Mouse (Mus musculus) frontal cortex, postnatal 36 days (tissue): Measurements from ENCODE around the gene Aqp1.

Experiments
- DNase-seq, 2 experiments: peaks; one replicate each; pipeline ENCODE4 v3.0.0; 2022; ENCODE audit warnings: low spot score in 2 of 2

Aqp1 gene

DNA sequence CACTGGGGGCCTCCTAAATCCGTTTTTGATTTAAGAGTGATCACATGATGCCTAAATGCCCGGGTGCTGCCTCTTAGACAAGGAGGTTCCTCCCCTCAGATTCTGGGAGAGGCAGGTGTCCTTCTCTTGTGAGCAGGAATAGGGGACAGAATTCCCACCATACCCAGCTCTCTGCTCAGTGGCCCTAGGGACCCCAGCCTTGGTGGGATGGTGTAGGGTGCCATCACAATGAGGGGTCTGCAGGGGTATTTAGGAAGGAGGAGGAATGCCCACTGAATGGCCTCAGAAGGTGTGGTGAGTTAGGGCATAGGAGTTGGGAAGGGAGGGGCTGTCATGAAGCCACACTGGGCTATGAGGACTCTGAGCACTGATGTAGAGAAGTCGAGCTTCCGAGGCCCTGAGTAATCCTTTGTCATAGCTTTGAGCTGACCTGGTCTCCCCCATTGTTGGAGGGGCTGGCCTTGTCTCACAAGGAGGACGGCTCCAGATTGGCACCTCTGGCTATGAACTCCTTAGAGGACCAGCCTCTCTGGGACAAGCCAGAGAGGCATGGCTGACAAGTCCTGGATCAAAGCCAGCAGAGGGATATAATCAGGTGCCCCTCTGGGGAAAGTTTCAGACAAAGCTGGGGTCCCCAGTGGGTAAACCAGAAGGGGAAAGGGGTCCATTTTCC lies 4.0 kb upstream of the Aqp1 start:
- DNase-seq: no peak

- DNase-seq: no peak
Measured at GRCm38 (mm10) chr6:55332773-55333109, 3.5 kb upstream of the Aqp1 start.

DNA sequence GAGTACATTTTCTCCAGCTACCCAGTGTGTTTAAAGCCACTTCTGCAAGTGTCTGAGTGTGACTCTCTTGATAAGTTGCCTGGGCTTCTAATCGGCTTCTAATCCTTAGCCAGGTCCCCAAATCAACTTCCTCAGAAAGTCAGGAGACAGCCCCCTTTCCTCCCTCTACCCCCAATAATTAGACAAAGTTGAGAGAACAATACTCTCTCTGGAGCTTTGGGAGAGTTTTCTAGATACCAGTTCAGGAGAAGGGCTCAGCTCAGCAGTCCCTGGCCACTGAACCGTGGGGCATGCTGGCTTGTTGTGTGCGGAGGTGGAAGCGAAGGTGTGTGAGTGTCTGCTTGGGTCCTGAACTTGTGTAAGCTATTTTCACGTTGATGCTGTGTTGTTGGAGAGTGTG lies 1.0 kb downstream of the Aqp1 start:
- no peak for DNase-seq

- no peak for DNase-seq
Measured at GRCm38 (mm10) chr6:55338077-55338476, 1.8 kb downstream of the Aqp1 start.

DNA sequence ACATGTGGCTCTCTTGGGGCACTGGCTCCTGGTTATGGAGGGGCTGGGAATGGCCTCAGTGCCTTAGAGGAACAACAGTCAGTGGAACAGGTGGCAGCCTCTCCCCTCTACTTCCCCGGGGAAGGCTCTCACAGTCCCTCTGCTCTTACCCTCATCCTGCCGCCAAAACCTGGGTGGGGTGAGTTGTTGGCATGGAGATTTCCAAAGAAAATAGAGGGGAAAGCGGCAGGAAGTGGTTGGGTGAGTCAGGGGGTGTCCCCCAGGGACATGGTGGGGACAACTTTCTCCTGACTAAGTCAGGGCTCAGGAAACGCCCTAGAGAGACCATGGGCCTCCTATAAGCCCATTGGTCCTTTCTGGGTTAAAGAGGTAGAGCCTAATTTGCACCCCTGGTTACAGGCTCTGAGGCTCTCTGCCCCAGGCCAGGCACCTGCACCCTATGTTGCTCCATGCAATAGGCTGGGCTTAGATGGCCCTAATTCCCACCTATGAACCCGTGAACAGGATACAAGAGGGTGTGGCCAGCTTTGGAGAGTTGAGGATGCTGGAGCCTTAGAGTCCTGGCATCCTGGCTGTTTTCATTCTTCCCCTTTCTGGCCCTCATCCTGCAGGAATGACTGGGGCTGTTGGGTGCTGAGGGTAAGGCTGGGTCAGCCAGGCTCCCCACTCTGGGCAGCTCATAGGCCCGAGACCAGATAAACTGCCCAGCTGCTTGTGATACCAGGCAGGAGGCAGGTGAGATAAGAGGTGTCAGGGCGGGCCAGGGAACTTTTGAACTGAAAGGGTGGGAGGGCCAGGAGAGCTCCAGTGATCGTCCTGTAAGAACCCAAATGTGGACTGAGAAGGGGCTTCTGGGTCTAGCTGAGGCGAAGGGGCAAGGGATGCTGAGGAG lies 2.9 kb downstream of the Aqp1 start:
- DNase-seq: no peak

- no peak for DNase-seq
Measured at GRCm38 (mm10) chr6:55341688-55342087, 5.5 kb downstream of the Aqp1 start.

DNA sequence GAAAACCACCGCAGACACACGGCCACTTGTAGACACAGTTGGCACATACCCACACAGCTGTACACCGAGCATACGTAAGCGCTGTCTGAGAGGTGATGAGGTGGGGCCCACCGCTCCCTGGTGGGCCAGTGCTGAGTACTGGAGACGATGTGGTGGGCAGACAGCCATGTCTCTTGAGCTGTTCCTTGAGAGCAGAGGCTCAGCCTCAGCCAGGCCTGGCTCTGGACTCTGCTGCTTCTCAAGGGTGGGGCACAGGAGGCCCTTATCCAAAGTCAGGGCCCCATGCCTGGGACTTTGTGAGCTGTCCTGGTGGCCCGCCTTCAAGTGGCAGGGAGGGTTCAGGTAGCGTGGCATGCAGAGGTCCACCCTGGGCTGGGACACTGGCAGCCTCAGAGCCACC lies 6.1 kb downstream of the Aqp1 start:
- no peak for DNase-seq

- DNase-seq: no peak
Measured at GRCm38 (mm10) chr6:55343446-55343845, 7.2 kb downstream of the Aqp1 start.

DNA sequence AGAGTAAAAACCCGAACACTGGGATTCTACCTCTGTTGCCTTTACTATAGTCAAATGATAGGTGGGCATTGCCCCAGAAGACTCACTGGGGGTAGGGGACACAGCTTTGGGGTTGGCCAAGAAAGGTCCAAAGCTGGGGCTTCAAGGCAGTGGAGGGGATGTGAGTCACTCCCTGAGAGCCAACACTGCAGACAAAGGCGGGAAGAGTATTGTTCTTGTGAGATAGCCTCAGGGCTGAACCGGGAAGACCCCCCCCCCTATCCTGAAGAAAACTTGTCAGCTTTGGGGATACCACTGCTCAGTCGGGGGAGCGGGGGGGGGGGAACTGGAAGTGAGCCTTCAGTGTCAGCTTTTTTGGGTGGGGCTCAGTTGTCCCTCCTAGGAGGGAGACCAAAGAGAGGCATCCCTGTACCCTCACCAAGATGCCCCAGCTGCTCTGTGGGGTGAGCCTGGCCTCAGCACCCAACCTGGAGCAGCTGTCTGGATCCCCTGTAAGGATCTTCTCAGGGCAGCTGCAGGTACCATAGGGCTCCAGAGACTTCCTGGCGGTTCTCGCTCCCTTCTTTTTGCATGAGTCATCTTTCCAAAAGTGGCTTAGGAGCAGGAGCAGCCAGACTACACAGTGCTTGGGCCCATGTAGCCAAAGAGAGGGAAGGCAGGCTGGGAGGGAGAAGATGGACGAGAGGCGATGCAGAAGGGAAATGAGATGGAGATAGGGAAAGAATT lies 8.2 kb downstream of the Aqp1 start:
- peak in 1 of 2 experiments; percentile 26 for DNase-seq

- no peak for DNase-seq
Measured at GRCm38 (mm10) chr6:55345264-55345663, 9.0 kb downstream of the Aqp1 start.

GRCm38 (mm10) chr6:55346491-55346890 lies 10.3 kb downstream of the Aqp1 start:
- DNase-seq: no peak

DNA sequence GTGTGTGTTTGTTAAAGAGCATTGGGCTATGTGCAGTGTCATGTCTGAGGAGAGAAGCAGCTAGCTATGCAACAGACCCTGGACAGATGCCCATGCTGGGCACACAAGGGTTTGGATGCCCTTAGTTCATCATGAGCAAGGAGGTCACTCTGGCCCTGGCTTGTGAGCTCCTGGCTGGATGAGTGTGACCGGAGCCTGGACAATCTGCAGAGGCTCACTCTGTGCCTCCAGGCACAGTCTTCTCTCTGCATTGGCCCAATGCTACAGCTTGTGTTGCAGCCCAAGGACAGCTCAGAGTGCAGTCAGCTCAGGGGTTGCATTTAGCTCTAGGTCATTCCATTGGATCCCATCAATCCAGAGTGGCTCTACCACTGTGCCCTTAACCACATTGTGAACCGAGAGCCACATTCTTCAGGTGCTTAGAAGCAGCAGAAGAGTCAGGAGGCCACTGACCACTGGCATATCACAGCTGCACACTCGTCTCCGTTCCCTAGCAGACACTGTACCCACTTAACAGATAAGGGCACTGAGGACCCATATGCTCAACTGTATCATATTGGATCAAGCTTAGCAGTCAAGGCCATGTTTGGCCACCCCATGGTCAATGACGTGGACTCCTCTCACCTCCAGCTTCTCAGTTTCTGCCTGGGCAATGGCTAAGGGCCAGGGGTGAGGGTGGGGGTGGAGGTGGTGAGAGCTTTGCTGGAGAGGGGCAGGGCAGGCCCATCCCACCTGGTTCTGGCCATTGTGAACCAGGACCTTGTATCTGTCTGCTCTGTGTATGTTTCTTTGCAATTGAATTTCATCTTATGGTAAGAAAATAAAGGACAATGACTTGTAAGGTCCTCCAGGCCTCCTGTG lies 11.7 kb downstream of the Aqp1 start:
- no peak for DNase-seq

DNA sequence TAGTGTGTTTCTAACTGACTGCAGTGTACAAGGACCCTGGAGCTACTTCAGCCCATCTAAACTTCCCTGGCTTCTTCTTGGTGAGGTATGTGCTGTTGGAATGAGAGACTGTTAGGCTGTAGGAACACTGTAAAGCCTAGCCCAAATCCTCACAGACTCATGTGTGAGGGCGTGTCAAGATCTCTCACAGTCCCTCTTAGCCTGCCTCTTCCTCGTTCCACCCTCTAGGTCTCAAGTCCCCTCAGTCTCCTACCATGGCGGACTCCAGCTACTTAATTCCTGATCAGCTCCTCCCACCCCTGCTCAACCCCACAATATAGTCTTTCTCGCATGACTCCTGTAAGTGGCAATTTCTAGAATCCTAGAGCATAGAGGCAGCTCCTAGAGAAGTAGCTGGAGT lies 13.0 kb downstream of the Aqp1 start:
- DNase-seq: no peak

GRCm38 (mm10) chr6:55350383-55350952 lies 14.2 kb downstream of the Aqp1 start:
- no peak for DNase-seq

DNA sequence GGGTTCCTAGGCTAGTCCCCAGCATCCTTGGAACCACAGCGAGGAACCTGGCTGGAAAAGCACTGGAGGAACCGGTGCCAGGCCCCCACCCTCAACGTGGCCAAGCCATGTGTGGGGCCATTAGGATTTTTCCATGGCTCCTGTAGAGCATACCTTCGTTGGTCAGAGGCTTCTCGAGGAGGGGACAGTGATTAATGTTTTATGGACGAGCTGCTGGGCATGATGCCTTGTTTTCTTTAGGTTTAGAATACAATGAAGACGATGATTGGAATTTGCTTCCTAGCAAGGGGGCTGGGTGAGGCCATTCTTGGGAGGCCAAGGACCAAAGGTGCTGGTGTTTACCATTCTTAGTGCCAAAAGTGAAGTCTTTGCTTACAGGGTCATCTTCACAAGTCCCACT lies 15.5 kb downstream of the Aqp1 start:
- no peak for DNase-seq

- DNase-seq: no peak
Measured at GRCm38 (mm10) chr6:55353711-55354445, 17.6 kb downstream of the Aqp1 start.

- no peak for DNase-seq
Measured at GRCm38 (mm10) chr6:55354456-55355117, 18.4 kb downstream of the Aqp1 start.

- no peak for DNase-seq
Measured at GRCm38 (mm10) chr6:55355575-55355974, 19.3 kb downstream of the Aqp1 start.

GRCm38 (mm10) chr6:55356017-55356703 lies 19.9 kb downstream of the Aqp1 start:
- no peak for DNase-seq
